Mouse (Mus musculus): Measurements from ENCODE around the gene Pkd1l3.

GRCm38 (mm10) chr8:109648469-109648868 lies 34.2 kb downstream of the Pkd1l3 start:
- TF ChIP-seq GATA2 (IDR thresholded peaks at IDR 0.05; ENCODE audit: borderline replicate concordance, low read depth, low read length) = no peak
- no peak for TF ChIP-seq POLR2AphosphoS5 (IDR thresholded peaks at IDR 0.05; ENCODE audit: insufficient replicate concordance, low read depth, low read length)
- no peak for TF ChIP-seq CTCF (IDR thresholded peaks at IDR 0.05; ENCODE audit: low read depth, low read length)

Measured in G1E (cell line).